Mouse (Mus musculus) thymus, adult 2 months (tissue): Measurements from ENCODE around the gene Slc25a20.

Experiments used
- CTCF ChIP-seq: fragments of 200-500 bp; IDR thresholded peaks from 2 replicates; pipeline ENCODE4 v1.5.1; 2012; ENCODE audit warnings: mild to moderate bottlenecking, control low read depth, low read length, moderate library complexity, borderline replicate concordance; ENCODE audit not compliant: control insufficient read depth, poor library complexity, insufficient read depth; ENCODE audit errors: extremely low read depth
- POLR2A ChIP-seq: fragments of 200-500 bp; IDR thresholded peaks from 2 replicates; pipeline ENCODE4 v1.6.1; 2012; ENCODE audit warnings: mild to moderate bottlenecking, low read length, control low read depth, moderate library complexity; ENCODE audit not compliant: control insufficient read depth, poor library complexity, insufficient read depth; ENCODE audit errors: extremely low read depth

DNA sequence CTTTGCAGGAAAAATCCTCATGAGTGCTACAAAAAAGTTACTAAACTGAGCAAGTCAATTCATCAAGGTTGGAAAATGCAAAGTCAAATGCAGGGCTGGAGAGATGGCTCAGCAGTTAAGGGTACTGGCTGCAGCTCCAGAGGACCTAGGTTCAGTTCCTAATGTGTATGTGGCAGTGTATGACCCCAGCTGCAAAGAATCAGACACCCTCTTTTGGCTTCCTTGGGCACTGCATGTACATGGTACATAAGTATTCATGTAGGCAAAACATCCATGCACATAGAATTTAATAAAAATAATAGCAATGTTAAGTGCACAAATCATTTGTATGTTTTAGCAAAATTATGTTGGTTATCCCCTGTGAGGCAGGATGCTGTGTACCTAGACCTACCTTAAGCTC lies 70.6 kb downstream of the Slc25a20 start:
- no peak for TF ChIP-seq CTCF
- TF ChIP-seq POLR2A: no peak
